Mouse (Mus musculus) neural tube, embryonic 14.5 days (tissue): Measurements from ENCODE around the gene S100a5. TPM values are rescaled to one million over a fixed set of nuclear protein-coding genes. Genes with fewer than 3 reads are reported as not detected.

Experiments
- ATAC-seq: fragments of 200-750 bp; cut with Nextera tagmentation; 2 replicates; pipeline ENCODE4 v1.8.0; 2017; ENCODE audit warnings: low read depth, mild to moderate bottlenecking, moderate TSS enrichment, moderate library complexity
- H3K27ac ChIP-seq: fragments of 300-500 bp; sonication (generic); 2 replicates; pipeline ENCODE4 v1.5.1; 2014; ENCODE audit warnings: low read depth, mild to moderate bottlenecking, control low read depth, low read length, moderate library complexity, mixed read lengths
- H3K27me3 ChIP-seq: fragments of 300-500 bp; sonication (generic); 2 replicates; pipeline ENCODE4 v1.6.1; 2014; ENCODE audit warnings: low read length; ENCODE audit not compliant: control insufficient read depth, insufficient read depth
- H3K36me3 ChIP-seq: fragments of 300-500 bp; sonication (generic); 2 replicates; pipeline ENCODE4 v1.6.1; 2014; ENCODE audit warnings: low read length, mixed read lengths; ENCODE audit not compliant: control insufficient read depth, insufficient read depth
- H3K4me1 ChIP-seq: fragments of 300-500 bp; sonication (generic); 2 replicates; pipeline ENCODE4 v1.6.1; 2014; ENCODE audit warnings: low read length; ENCODE audit not compliant: control insufficient read depth, insufficient read depth
- H3K4me2 ChIP-seq: fragments of 300-500 bp; sonication (generic); 2 replicates; pipeline ENCODE4 v1.6.1; 2014; ENCODE audit warnings: mild to moderate bottlenecking, low read depth, low read length, control low read depth
- H3K4me3 ChIP-seq: fragments of 300-500 bp; sonication (generic); 2 replicates; pipeline ENCODE4 v1.5.1; 2014; ENCODE audit warnings: low read depth, low read length, control low read depth, mixed read lengths
- H3K9ac ChIP-seq: fragments of 300-500 bp; sonication (generic); replicated peaks from 2 replicates; pipeline ENCODE4 v1.6.1; 2014; ENCODE audit warnings: low read depth, mild to moderate bottlenecking, control low read depth, low read length, mixed read lengths
- H3K9me3 ChIP-seq: fragments of 300-500 bp; sonication (generic); 2 replicates; pipeline ENCODE4 v1.6.1; 2016; ENCODE audit warnings: low read length; ENCODE audit not compliant: control insufficient read depth
- WGBS: fragments of 180-500 bp; shearing (Covaris S2); extraction: QIAGEN DNeasy Blood & Tissue Kit; methylation state at CpG from one replicate; pipeline ENCODE4 v1.1.7; 2014; 5-methylcytosine and 5-hydroxymethylcytosine counted together
- polyA plus RNA-seq: library from polyadenylated mRNA; unstranded; fragments of >200 nt; fragmentation: Nextera tagmentation; extraction: Ambion mirVana; gene quantifications from 2 replicates; pipeline ENCODE4 v1.2.1, GENCODE M21; 2014

Gene S100a5
- polyA plus RNA-seq = not detected in 2 replicates

DNA sequence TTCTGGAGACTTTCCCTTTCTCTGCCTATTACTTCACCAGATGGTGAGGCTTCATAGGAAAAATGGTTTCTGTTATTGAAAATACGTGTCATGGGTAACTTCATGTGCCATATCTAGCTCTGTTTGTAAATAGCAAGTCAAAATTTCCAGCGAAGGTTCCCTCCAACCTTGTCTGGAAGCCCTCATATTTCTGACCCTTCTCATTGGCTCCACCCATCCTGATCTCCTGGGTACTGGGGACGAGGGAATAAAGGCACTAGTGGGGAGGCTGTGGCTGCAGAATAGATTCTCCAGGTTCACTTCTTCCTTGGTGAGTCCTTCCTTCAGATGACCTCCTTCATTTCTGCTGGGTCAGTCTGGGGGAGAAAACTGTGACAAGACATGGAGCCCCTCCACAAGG, at the start of gene S100a5:
TSS of gene S100a5 (plus strand) at position 301 of the 400 bp plus-strand sequence.
- ATAC-seq = no peak
- no peak within 1 kb of the TSS for H3K27ac ChIP-seq
- WGBS = 66% methylated on average over 3 of the region's 3 CpGs

DNA sequence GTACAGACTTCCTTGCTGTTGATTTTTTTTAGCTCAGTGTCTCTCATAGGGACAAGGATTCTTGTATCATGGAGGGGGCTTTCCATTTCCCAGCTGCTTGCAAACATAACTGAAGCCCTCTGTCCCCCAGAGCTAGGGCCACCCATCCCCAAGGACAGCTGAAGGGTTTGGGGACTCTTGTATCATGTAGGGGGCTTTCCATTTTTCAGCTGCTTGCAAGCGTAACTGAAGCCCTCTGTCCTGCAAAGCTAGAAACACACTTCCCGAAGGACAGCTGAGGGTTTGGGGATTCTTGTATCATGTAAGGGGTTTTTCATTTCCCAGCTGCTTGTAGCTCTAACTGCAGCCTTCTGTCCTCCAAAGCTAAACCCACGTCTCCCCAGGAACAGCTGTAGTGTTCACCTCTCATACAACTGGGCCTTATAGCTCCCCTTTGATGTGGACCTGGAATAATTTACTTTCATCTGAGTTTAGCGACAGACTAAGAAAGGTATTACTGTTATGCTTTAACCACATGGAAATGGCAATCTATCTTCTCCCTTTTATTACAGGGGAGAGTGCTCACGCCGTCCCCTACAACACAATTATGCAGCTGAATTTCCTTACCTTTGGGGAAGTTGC, 48.2 kb upstream of the S100a5 start, which contains the start of gene S100a3:
TSS of gene S100a3 (plus strand) at position 571 of the 621 bp plus-strand sequence.
- WGBS = 83% methylated on average over 6 of the region's 6 CpGs

More for the DNA sequence above, at the start of gene S100a5:
- H3K27me3 ChIP-seq = no peaks in the 10 kb centered on the region
- H3K9ac ChIP-seq = no peak within 1 kb of the TSS
- no peak within 1 kb of the TSS for H3K4me2 ChIP-seq
- no peak within 1 kb of the TSS for H3K4me3 ChIP-seq
- H3K36me3 ChIP-seq = no peaks in the 10 kb centered on the region
- H3K4me1 ChIP-seq = no peaks in the 10 kb centered on the region; the same call in 1 of the 2 replicates
- H3K9me3 ChIP-seq = no peaks in the 10 kb centered on the region

DNA sequence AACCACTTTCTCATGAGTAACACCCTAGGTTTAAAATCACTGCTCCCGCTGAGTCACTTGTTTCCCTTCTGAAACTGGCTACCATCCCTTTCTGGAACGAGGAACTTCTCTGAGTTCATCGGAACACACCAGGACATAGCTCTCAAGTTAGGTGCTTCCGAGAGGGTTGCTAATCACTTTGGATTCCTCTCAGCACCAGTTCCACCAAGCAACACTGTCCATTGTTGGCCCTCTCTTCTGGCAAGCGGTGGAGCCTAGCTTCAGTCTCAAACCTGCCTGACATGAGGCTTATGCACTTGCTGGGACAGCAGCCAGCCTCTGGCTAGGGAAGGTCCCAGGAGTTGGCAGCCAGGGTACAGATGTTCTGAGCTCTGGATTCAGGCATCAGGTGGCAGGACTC, 33.6 kb upstream of the S100a5 start:
- no peak for ATAC-seq
- Histone ChIP-seq H3K27ac (no peak overlapping the region), H3K4me2 (no peak overlapping the region), H3K27me3 (no peaks in the 10 kb centered on the region), H3K4me3 (no peak overlapping the region), H3K9me3 (no peaks in the 10 kb centered on the region), H3K4me1 (no peaks in the 10 kb centered on the region), H3K36me3 (no peaks in the 10 kb centered on the region), H3K9ac (no peak overlapping the region)
- 89% methylated on average over 5 of the region's 5 CpGs for WGBS

More for the DNA sequence above, 48.2 kb upstream of the S100a5 start, which contains the start of gene S100a3:
- no peaks in the 10 kb centered on the region for H3K4me1 ChIP-seq
- ATAC-seq = no peak
- no peak within 1 kb of the TSS for H3K9ac ChIP-seq
- H3K27ac ChIP-seq = no peak within 1 kb of the TSS
- H3K9me3 ChIP-seq = no peaks in the 10 kb centered on the region
- H3K36me3 ChIP-seq = no peaks in the 10 kb centered on the region
- H3K4me2 ChIP-seq = no peak within 1 kb of the TSS
- no peak within 1 kb of the TSS for H3K4me3 ChIP-seq
- H3K27me3 ChIP-seq = no peaks in the 10 kb centered on the region

DNA sequence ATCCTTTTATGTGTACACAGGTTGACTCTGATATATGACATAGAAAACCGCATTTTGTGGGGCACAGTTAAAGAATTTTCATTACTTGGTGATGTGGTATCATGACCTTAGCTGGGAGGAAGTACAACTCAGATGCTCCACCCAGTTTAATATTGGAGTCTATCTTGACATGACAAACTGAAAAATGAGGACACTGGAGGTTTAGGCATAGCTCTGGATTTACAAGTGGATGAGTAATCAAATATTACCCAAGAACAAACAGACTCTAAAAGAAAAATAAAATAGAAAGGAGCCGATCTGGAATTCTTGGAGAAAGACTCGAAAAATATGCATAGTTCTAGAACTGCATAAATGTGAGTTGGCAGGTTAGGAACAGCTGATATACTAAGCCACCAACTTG, 33.0 kb upstream of the S100a5 start:
- Histone ChIP-seq H3K27me3 (no peaks in the 10 kb centered on the region), H3K9ac (no peak overlapping the region), H3K4me1 (no peaks in the 10 kb centered on the region), H3K4me2 (no peak overlapping the region), H3K9me3 (no peaks in the 10 kb centered on the region), H3K27ac (no peak overlapping the region), H3K36me3 (no peaks in the 10 kb centered on the region), H3K4me3 (no peak overlapping the region)
- 81% methylated on average over 3 of the region's 3 CpGs for WGBS
- no peak for ATAC-seq

DNA sequence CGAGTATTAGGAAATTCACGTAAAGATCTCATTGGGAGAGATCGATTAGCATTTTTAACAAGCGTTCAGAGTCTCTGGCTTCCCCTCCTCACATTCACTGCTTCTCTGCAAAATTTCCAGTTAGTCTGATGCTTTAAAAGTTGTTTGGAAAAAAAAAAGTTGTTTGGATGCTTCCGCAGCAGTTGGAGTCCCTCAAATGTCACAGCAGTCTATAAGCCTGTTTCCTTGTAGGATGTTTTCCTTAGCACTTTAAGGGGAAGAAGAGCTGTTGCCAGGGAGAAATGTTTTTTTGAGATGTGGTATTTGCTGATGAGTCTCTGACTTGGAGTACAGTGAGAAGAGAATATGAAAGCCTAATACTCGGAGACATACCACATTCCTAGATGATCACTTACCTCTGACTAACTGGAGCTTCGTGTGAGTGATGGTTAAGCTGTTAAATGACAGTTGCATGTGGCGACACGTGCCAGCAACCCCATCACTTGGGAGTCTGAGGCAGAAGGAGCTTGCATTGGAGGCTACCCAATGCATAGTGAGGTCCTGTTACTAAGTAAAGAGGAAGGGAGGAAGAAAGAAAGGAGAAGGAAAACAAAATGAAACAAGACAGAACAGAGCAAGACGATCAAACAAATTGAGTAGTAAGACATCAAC, 31.8 kb upstream of the S100a5 start:
- no peaks in the 10 kb centered on the region for H3K27me3 ChIP-seq
- H3K9me3 ChIP-seq = no peaks in the 10 kb centered on the region
- no peak overlapping the region for H3K9ac ChIP-seq
- no peak overlapping the region for H3K4me3 ChIP-seq
- WGBS = 77% methylated on average over 10 of the region's 10 CpGs
- H3K4me2 ChIP-seq = no peak overlapping the region
- H3K4me1 ChIP-seq = no peaks in the 10 kb centered on the region
- ATAC-seq = no peak
- H3K27ac ChIP-seq = no peak overlapping the region
- H3K36me3 ChIP-seq = no peaks in the 10 kb centered on the region

DNA sequence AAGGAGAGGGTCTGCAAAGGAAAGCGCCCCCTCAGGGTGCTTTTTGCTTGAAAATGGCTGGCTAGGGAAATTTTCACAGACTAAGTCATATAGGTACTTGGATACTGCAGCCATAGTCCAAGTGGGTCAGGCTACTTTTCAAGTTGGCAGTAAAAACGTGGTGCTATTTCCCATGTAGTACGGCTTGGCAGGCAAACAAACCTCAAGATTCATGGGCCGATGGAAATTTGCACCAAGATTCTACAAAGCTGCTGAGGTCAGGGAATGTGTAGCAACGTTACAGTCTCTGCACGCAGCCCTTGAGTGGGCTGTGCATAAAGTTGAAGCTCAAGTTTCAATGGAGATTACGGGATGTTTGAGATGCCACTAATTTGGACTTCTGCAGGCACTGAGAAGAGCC, 28.9 kb upstream of the S100a5 start:
- Histone ChIP-seq H3K27me3 (no peaks in the 10 kb centered on the region), H3K9ac (no peak overlapping the region), H3K27ac (no peak overlapping the region), H3K36me3 (no peaks in the 10 kb centered on the region), H3K4me3 (no peak overlapping the region), H3K9me3 (no peaks in the 10 kb centered on the region), H3K4me2 (no peak overlapping the region), H3K4me1 (no peaks in the 10 kb centered on the region)
- 81% methylated on average over 7 of the region's 7 CpGs for WGBS
- ATAC-seq = no peak

DNA sequence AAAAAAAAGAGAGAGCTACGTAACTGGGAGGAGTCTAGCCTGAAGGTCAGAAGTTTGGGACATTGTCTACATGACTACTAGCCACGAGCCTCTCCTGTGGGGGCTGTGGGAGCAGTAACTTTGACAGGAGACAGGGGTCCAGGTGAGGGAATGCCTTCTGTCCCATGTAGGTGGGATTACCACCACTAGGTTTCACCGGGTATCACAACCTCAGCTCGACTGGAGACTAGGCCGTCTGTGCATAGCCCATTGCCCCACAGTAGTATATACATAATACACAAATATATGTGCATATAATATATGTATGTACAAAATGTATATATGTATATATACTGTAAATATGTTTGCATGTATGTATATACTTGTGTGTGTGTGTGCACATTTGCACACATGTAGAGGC, 27.2 kb upstream of the S100a5 start:
- H3K27me3 ChIP-seq = no peaks in the 10 kb centered on the region
- WGBS = 93% methylated on average over 5 of the region's 5 CpGs
- H3K9me3 ChIP-seq = no peaks in the 10 kb centered on the region
- H3K9ac ChIP-seq = no peak overlapping the region
- H3K4me1 ChIP-seq = no peaks in the 10 kb centered on the region
- H3K27ac ChIP-seq = no peak overlapping the region
- no peak overlapping the region for H3K4me2 ChIP-seq
- no peaks in the 10 kb centered on the region for H3K36me3 ChIP-seq
- ATAC-seq = no peak
- no peak overlapping the region for H3K4me3 ChIP-seq

DNA sequence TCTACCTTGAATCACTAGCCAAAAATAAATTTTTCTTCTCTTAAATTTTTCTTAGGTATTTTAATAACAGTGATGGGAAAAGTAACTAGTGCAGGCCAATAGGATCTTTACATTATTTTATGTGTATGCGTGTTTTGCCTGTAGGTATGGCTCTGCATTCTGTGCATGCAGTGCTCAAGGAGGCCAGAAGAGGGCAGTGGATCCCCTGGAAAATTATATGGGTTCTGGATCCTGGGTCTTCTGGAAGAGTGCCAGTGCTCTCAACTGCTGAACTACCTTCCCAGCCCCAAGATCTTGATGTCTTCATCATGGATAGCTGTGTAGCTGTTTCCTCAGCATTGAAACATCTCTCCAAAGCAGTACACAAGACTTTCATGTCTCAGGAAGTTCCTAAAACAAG, 26.2 kb upstream of the S100a5 start:
- Histone ChIP-seq H3K4me2 (no peak overlapping the region), H3K4me1 (no peaks in the 10 kb centered on the region), H3K9me3 (no peaks in the 10 kb centered on the region), H3K27ac (no peak overlapping the region), H3K27me3 (no peaks in the 10 kb centered on the region), H3K9ac (no peak overlapping the region), H3K36me3 (no peaks in the 10 kb centered on the region), H3K4me3 (no peak overlapping the region)
- 95% methylated on average over 1 of the region's 1 CpGs for WGBS
- no peak for ATAC-seq

DNA sequence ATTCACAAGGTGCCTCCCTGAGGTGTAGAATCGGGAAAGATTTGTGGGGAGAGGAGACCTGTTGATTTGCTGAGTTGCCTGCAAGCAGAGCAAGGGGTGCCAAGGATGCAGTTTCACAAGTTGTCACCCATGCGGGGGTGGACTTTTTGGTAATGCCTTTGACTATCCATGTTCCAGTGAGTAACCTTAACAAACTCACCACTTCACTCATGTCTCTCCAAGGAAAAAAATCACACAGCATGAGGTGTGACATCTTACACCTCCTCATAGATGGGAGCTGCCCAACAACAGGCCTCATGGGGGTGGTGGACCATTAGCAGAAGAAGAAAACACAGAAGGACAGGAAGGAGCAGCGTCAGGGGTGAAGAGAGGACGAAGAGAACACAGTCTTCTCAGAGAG, 25.8 kb upstream of the S100a5 start:
- Histone ChIP-seq H3K4me3 (no peak overlapping the region), H3K9ac (no peak overlapping the region), H3K4me2 (no peak overlapping the region), H3K27ac (no peak overlapping the region), H3K36me3 (no peaks in the 10 kb centered on the region), H3K9me3 (no peaks in the 10 kb centered on the region), H3K4me1 (no peaks in the 10 kb centered on the region), H3K27me3 (no peaks in the 10 kb centered on the region)
- WGBS = 85% methylated on average over 4 of the region's 4 CpGs
- no peak for ATAC-seq
